Comparison of ENCODE assay signal across 10 mouse cellular contexts in the genomic region with DNA sequence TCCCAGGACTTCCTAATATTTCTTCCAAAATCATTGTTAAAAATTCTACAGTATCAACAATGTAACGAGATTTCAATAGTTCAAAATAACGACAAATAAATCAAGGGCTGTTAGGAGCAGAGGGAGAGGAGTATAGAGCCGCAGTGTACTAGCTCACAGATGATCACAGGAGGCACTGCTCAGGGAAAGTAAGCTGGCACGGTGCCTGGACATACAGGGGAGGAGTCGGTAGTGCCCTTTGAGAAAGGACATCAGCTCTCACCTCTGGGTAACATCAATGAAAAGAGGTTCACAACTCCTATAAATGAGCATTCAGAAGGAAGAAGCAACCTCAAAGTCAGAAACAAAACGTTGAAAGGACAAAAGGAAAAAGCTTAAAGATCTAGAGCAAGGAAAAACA. TPM values are rescaled to one million over a fixed set of nuclear protein-coding genes. Genes with fewer than 3 reads are reported as not detected.
DNase-seq lines count a peak whose midpoint lies in the region; ATAC-seq lines count a peak whose summit lies in the region.
"Had no signal": no experiment of that assay in that cellular context is flagged by ENCODE, and none has a peak within 500 bp of the region (broad histone marks: within the 10 kb centered on the region; RNA-seq: fewer than 3 reads in every experiment).

No protein-coding gene starts in this region.

- 90% methylated on average over 6 of the region's 6 CpGs for WGBS in forebrain, embryonic 10.5 days
- 84% methylated on average over 6 of the region's 6 CpGs for WGBS in hindbrain, embryonic 12.5 days

- peaks cover 39% of the 10 kb centered on the region for H3K36me3 ChIP-seq in forebrain, embryonic 10.5 days (replicated peaks)
- H3K36me3 ChIP-seq in hindbrain, embryonic 12.5 days: peaks cover 45% of the 10 kb centered on the region

- ATAC-seq in hindbrain, embryonic 12.5 days (ENCODE audit: low FRiP score): no peak
- ATAC-seq: inflammation-experienced regulatory T-cells, adult 6 months had no signal

- H3K9me3 ChIP-seq in forebrain, embryonic 10.5 days: no peaks in the 10 kb centered on the region
- no peaks in the 10 kb centered on the region for H3K9me3 ChIP-seq in hindbrain, embryonic 12.5 days (replicated peaks)

- no peaks in the 10 kb centered on the region for H3K27me3 ChIP-seq in forebrain, embryonic 10.5 days (ENCODE audit: poor library complexity, severe bottlenecking)
- no peaks in the 10 kb centered on the region for H3K27me3 ChIP-seq in hindbrain, embryonic 12.5 days

- no peak overlapping the region for H3K4me2 ChIP-seq in hindbrain, embryonic 12.5 days (replicated peaks)

- no peak overlapping the region for H3K4me3 ChIP-seq in forebrain, embryonic 10.5 days
- H3K4me3 ChIP-seq in hindbrain, embryonic 12.5 days: no peak overlapping the region

- intact Hi-C loops in heart, postnatal 14 days (cut with DNase I): no loop called here

- peak; percentile 30 to 33 for DNase-seq in cerebellum, postnatal 36 days
- DNase-seq in cerebellum, postnatal 4 days (ENCODE audit: low spot score in 2 of 2): no peak
- peak; percentile 77 for DNase-seq in testis, postnatal 10 days (ENCODE audit: low spot score)
- no peak for DNase-seq in testis, postnatal 14 days (ENCODE audit: low spot score)
- peak; percentile 69 to 70 for DNase-seq in heart, postnatal 14 days
- DNase-seq in right cerebral cortex, postnatal 4 days: no peak
- DNase-seq in forebrain, embryonic 10.5 days (ENCODE audit: extremely low spot score, low spot score): no peak
- DNase-seq: gastrocnemius, postnatal 25 days had no signal

- no peak overlapping the region for H3K27ac ChIP-seq in forebrain, embryonic 10.5 days
- H3K27ac ChIP-seq in hindbrain, embryonic 12.5 days: no peak overlapping the region

- no peaks in the 10 kb centered on the region for H3K4me1 ChIP-seq in forebrain, embryonic 10.5 days
- H3K4me1 ChIP-seq in hindbrain, embryonic 12.5 days: no peaks in the 10 kb centered on the region

- H3K9ac ChIP-seq in hindbrain, embryonic 12.5 days: no peak overlapping the region

RNA-seq across cellular contexts. Expression of a gene that starts 16.8 kb away (rescaled TPM):
- total RNA-seq in heart, postnatal 14 days (2021): 10 to 100 TPM in 1 of 2 experiments, 1 to 10 TPM in 1; 9.1 to 10.5 TPM
- polyA plus RNA-seq in forebrain, embryonic 10.5 days (2016; fragmentation: Nextera tagmentation; extraction: Ambion mirVana): 2.3 and 4.1 TPM in 2 replicates
- polyA plus RNA-seq in hindbrain, embryonic 12.5 days (2016; fragmentation: Nextera tagmentation; extraction: Ambion mirVana): 4.1 and 5.3 TPM in 2 replicates

RNA-seq across cellular contexts. Expression of a gene that starts 28.7 kb away (rescaled TPM):
- total RNA-seq in heart, postnatal 14 days (2021): 10 to 100 TPM; 31.9 to 40.9 TPM
- polyA plus RNA-seq in forebrain, embryonic 10.5 days (2016; fragmentation: Nextera tagmentation; extraction: Ambion mirVana): 14.2 and 14.7 TPM in 2 replicates
- 28.3 and 32.6 TPM in 2 replicates for polyA plus RNA-seq in hindbrain, embryonic 12.5 days (2016; fragmentation: Nextera tagmentation; extraction: Ambion mirVana)

Comparison
In these comparisons a context has a peak if more than half of its experiments do, and no peak if none do; other contexts are left out.
1. DNase-seq: peak in cerebellum, postnatal 36 days (2 of 2), testis, postnatal 10 days (single experiment) and heart, postnatal 14 days (2 of 2); none in cerebellum, postnatal 4 days (0 of 2), testis, postnatal 14 days (single experiment), right cerebral cortex, postnatal 4 days (single experiment) and forebrain, embryonic 10.5 days (single experiment).